Mouse (Mus musculus) adrenal gland, postnatal 25 days (tissue): Measurements from ENCODE around the gene Ttc29. TPM values are rescaled to one million over a fixed set of nuclear protein-coding genes. Genes with fewer than 3 reads are reported as not detected.

ENCODE experiments used
- DNase-seq: peaks from one replicate; pipeline ENCODE4 v3.0.0; 2021; ENCODE audit warnings: mixed read lengths
- total RNA-seq: library from RNA; stranded (reverse); gene quantifications from 2 replicates; pipeline ENCODE4 v1.2.3, GENCODE M21; 2021

The Ttc29 gene
- total RNA-seq, 1 experiment from 2014 or later = not detected

DNA sequence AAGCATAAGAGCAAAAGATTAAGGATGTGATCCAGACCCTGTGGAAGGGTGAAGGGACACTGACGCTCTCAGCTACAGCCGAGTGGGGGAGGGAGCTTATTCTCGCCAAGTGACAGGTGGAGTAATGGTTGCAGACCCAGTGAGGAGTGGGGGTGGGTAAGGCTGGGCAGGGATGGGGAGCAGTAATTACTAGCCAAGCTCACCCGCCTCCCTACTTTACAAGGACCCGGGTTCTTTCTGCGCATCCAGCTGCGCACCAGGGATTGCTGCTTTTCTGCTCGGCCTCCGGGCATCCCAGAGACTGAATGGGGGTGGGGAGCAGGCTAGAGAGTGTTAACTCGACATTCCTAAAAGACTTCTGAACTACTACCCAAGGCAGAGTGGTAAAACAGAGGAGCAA is 213.4 kb downstream of the Ttc29 start:
- DNase-seq = no peak

DNA sequence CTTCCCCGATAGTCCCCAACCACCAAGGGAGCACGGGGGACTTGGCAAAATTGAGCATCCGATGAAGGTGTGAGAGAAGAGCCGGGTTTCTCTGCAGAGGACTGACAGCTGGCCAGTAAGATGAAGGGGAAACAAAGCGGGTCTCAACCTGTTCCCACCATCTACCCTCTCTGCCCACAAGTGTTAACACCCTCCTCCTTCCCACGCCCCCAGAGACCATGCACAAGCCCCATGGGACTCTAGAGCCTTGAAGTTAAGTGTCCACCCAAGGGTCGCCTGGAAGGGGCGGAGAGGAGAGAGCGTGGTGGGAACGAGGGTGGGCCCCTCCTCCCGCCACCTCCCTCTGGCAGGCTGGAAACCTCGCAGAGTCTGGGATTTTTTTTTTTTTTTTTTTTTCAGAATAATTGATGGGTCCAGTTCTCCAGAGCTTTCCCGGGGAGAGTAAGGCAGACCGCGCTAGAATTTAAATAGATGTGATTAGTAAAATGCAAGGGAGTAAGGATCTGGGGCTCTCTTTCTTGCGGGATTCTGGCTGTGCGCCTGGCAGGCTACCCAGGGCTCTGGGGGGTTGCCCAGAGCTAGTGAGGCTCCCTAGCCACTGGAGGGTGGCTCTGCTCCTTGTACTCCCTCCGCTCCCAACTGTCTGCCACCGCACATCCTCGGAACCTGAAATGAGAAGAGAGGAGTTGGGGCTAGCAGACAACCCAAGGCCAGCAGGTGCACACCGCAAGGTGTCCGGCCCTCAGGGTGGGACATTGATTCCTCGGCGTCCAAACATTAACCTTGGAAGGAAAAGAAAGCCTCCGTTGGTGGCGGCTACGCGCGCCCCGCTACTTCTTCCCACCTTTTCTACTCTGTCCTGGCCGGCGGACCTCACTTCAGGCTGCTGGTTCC is 214.0 kb downstream of the Ttc29 start:
- no peak for DNase-seq

DNA sequence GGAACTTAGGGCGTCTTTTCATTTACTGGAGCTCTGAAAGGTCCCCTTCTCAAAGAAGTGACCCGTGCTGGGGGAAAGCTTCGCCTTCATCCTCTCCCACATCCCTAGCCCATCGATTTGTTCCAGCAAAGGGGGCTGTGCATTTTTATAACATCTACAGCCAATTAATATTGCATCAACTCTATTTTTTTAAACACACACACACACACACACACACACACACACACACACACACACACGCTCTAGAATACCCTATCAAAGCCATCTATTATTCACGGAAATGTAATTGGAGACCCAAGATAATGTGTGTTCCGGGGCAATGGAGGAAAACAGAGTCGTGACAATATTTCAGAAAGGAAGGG is 214.7 kb downstream of the Ttc29 start:
- DNase-seq = no peak

DNA sequence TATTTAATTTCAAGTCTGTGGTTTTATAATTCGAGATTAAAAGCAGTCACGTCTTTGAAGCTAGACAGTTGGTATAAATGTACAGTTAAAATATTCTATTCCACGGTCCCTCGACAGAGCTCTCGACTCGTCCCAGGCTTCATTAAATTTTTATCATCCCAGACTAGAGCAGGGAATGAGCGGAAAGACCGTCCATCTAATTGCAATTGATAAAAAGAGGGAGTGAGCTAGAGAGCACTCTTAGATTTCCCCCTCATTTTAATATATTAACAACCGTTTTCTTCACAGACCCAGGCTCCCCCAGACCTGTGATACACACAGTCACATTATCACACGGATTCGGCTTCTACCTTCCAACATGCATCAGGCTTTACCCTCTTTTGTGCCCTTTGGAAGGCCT is 215.1 kb downstream of the Ttc29 start:
- no peak for DNase-seq

DNA sequence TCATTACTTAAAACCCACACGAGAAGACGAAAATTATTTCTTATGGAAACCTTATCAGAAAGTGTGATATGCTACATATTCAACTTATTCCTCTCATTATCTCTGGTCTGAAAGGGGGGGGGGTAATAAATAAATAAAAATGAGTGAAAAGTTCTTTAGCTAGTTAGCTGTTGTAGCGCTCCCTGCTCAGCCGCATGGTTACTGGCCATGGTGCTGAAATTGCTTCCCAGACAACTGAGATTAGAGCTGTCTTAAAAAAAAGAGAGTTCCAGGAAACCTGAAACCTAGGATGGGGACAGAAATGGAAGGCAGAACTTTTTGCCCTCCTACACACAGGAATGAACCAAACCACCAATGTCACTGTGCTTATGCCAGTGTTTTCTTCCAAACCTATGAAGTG is 218.3 kb downstream of the Ttc29 start:
- peak; percentile 56 for DNase-seq

DNA sequence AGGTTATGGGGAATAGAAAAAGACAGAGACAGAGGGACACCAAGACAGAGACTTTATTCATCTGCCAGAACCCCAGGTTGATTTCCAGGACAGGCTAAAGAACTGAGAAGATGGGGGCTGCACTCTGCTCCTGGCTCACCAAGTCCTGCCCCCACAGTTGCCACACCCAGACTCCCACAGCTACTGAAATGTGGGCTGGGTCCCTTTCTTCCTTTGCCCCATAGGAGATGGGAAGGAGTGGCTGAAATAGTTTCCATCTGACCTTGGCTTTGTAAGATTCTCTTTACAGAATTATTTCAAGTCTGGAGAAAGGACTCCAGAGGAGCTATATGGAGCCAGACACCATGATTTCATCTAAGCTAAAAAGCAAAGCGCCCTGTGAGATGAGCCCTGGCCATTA is 219.4 kb downstream of the Ttc29 start:
- no peak for DNase-seq

DNA sequence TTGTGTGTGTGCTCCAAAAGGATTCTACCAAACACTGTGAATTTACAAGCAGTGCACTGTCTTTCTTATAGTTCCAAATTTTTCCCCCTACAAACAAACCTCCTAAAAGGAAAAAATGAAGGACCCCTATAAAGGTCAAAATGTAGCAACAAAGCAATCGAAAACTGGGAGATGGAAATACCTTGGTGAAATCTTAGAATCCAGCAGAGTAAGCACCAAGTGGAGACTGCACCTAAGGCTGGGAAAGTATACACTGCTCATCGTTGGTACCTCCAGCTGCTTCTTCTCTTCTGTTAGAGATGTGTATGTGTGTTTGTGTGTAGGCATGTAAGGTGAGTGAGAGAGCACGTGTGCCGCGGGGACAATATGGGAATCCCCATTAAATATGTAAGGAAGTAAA is 220.2 kb downstream of the Ttc29 start:
- DNase-seq = no peak

DNA sequence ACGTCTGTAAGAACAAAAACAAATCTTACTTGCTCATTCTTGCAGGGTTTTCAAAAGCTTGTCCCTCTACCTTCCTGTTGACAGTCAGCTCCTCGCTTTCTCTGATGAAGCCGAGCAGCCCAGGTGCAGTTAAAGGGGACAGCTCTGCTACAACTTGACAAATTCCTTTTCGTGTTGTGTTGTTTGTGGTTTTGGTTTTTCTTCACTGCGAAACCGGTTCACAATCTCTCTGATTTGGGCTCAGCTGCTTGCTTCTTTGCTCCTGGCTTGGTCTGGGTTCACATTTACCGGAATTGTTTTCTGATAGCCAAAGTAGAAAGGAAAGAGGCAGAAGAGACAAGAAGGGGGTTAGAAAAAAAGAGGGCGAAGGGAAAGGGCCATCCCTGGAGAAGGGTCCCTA is 221.2 kb downstream of the Ttc29 start:
- no peak for DNase-seq

DNA sequence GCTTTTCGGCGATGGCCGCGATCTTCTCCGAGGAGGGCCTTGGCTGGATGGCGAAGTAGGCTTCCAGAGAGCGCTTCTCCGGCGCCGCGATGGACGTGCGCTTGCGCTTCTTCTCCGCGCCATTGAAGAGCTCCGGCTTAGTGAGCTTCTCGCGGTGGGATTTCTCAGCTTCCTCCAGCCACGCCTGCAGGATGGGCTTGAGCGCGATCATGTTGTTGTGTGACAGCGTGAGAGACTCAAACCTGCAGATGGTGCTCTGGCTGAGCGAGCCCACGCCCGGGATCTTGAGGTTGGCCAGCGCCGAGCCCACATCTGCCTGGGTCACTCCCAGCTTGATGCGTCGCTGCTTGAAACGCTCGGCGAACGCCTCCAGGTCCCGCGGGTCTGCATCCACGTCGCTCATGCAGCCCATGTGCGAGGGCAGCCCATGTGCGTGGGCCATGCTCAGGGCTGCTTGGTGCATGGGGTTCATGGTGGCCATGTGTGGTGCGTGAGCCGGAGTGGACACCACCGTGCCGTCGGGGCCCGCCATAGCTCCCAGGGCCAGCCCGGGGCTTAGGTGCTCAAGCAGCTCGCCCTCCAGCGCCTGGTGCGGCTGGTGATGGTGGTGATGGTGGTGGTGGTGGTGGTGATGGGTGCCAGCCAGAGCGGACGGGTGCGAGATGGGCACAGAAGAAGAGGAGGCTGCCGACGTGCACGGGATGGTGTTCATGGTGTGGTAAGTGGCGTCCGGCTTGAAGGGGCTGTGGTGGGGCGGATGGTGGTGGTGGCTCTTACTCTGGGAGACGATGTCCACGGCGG is 221.9 kb downstream of the Ttc29 start:
- no peak for DNase-seq

DNA sequence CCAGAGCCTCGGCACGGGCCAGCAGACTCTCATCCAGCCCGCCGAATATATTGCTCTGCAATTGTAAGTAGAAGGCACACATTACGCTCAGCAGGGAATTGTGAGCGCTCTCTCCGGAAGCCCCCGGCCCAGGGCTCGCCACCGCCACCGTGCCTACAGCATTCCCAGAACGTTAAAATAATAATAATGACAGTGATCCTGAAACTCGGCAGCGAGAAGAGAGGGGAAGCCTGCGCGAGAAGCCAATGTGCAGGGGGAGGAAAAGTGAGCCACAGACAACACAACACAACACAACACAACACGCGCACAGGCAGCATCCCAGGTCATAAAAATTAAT is 222.5 kb downstream of the Ttc29 start:
- DNase-seq = no peak

DNA sequence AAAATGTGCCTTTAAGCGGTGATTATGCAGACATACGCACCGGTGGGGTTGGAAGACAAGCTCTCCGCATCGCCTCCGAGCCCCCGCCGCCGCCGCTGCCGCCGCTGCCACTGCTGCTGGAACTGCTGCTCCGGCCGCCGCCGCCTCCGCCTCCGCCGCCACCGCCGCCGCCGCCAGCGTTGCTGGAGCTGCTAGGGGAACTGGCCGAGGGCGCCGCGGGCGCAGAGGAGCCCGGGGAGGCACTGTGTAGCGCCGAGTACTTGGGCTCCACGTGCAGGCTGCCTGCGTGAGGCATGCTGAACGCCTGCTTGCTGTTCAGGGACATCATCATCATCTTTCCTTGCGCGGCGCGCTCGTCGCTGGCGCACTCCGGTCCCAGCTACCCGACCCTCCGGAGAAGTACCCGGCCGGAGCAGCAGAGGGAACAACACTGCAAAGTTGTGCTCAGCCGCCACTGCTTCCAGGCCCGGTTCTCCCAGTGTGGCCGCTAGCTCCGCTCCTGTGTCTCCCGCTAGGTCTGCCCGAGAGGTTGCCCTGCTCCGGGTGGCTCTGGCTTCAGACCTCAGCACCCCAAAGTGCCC is 223.1 kb downstream of the Ttc29 start, which contains the start of gene Pou4f2:
Gene Pou4f2 (minus strand): TSS at position 575 of the 581 bp plus-strand sequence.
- DNase-seq = peak; percentile 51

DNA sequence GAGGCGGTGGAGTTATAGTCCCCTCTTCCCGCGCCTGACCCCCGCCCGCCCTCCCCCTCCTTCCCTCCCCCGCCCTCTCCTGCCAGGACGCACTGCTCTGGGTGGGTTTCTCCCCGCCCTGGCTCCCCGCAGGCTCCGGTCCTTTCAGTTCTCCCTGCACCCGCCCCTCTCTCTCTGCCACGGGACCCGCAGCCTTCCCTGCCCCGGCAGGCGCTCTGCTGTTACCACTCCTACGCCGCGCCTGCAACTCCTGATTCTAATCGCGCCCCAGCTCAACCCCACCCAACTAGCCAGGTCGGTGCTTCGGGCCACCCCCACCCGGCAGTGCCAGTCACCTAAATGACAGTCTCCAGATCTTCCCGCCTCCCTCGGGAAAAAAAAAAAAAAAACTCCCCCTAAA is 223.6 kb downstream of the Ttc29 start:
- DNase-seq = no peak

DNA sequence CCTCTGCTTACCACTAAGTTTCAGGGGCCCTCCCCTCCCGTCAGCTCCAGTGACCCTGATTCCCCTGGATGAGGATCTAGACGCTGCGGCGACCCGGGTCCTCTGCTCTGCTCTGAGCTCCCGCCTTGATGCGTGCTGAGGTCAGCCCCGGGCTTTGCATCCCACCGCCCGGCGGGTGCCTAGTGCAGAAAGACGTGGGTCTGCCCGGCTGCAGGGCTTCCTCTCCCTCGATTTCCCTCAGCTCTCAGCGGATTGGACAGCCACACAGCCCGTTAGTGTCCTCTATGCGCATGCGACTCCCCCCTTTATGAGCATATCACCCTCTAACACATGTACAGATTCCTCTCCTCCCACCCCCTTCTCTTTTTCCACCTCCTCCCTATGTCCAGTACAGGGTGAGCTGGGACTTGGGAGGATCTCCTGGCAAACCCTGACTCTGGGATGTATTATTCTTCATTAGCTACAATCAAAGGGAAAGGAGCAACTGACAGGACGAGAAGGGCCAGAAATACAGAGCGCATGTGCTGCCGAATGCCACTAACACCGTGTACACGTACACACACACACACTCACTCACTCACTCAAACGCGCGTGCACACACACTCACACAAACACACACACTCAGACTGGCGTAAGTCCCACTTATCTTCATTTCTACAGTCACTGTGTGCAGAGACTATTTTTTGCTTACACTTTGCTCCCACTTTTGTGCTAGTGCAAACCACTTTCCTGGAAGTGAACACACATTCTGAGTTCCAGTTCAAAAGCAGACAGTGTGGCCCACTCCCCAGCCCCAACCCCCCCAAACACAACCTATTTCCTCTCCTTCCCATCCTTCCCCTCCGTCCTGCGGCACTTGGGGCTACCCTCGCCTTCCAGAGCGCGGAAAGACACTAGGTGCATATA is 224.3 kb downstream of the Ttc29 start:
- DNase-seq = no peak

DNA sequence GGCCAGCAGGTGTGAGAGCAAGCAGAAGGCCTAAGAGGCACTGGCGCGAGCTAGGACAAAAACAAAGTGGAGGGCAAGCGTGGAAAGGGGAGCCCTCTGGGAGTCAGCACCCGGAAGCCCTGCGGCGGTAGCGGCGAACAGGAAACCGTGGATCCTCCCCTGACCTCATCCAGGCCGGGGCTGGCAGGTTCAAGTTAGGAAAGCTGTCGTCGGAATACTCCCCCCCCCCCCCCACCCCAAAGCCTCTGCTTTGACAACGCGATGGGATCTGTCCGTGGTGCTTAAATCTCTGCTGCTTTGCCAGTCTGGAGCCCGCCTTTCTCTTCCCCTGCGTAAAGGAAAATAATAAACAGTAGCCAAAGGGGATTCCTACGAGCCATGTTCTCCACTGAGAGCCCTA is 225.0 kb downstream of the Ttc29 start:
- DNase-seq = peak; percentile 59

DNA sequence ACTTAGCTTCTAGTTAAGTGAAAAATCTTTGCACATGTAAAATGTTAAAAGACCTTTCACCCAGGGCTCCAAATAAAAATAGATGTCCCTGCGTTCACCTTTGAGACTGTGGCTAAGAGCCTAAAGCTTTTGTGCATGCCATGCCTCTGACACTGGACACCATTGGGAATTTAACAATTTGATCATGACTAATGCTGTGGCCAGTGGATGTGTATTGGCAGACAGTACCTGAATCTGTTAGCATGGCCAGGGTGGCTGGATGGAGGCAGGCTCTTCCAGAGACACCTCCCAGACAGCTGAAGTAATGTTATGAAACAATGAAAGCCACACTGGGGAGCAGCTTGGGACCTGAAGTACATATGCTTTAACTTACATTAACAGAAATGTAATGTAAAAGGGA is 229.7 kb downstream of the Ttc29 start:
- DNase-seq = no peak

Other genes with a start within 250 kb of the Ttc29 start
- not detected in 2 replicates for gene Pou4f2, start 223.3 kb downstream of the Ttc29 start, total RNA-seq